Mouse (Mus musculus) T-cell, adult 2 months (primary cell): Measurements from ENCODE around the gene Ttc39a.
"Not testable (repeated sequence)": the region's sequence is repeated elsewhere in the genome, so short reads cannot be mapped to it uniquely, and the experiment has no call there.

Experiments used
- DNase-seq: peaks from one replicate; pipeline ENCODE4 v3.0.0; 2022; ENCODE audit warnings: low spot score

The Ttc39a gene

DNA sequence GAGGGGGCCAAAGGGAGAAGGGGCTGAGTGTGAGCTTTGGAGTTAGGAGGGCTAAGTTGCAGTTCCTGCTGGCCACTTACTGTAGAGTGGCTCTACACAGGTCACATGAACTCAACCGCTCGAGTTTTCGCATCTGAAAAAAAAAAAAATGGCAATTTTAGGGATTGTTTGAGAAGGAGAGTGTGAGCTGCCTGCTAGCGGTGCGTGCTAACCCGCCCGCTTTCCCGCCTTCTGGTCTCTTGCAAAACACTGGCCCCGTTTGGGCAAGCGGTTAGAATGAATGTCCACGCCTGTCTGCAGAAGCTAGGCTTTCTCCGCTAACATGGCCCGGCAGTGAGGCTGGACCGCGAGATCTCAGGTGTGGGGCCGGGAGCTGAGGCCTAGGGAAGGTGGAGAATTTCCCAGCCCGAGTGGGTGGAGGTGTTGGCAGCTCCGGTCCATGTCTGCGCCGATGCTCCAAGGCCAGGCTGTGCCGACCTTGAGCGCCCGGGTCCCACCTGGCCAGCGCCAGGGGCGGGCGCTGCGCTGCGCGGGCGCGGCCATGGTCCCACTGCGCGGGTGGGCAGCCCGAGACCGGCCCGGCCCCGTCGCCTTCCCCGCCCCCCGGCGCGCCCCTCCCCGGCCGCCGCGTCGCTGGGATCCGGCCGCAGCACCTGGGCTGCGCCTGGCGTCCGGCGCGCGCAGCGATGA lies at the start of gene Ttc39a:
Ttc39a (plus strand) TSS at position 138 of the 690 bp plus-strand sequence.
- no peak for DNase-seq

DNA sequence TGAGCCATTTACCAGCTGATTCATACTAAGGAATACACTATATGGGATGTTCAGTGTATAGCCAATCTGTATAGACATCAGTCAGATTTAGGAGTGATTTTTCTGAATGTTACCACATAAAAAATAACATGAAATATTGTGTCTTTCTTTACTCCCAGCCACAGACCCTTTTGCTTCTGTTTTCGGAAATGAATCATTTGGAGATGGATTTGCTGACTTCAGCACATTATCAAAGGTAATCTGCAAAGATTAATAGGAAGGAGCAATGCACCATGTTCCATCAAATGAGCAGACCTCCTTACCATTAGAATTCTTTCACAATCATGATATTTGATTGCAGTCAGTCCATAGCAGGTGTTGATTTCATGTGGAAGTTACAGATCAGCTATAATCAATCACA lies 28.3 kb upstream of the Ttc39a start:
- DNase-seq = no peak

DNA sequence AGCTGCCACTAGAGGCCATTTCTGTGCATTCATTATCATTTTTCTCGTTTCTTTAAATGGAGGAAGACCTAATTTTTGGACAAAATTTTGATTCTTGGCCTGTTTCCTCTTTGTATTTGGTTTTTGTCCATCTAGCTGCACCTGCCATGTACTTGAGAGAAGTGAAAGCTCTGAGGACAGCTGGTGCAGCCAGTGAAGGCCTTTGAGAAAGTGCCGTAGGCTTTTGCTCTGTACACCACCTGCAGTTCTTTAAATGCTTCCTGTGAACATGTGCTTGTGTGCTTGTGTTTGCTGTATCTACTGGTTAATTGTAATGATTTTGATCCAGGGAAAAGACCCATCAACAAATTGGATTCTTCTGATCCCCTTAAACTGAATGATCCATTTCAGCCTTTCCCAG lies 24.0 kb upstream of the Ttc39a start:
- no peak for DNase-seq

DNA sequence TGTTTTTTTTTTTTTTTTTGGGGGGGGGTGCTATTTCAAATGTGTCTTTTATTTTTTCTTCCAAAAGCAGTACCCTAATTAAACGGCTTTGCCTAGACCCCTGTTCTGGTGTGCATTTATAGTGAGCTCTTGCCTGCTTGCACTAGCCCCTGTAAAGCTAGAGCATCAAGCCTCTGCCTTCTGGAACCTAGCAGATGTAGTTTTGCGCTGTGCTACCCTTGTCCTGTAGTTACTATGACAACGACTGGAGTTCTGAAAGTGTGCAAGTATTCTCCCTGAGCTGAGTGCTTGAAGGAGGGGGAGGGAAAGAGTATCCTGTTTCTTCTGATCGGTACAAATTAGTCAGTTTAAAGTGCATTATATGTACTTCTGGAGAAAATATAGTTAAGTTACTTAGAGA lies 20.8 kb upstream of the Ttc39a start:
- no peak for DNase-seq

DNA sequence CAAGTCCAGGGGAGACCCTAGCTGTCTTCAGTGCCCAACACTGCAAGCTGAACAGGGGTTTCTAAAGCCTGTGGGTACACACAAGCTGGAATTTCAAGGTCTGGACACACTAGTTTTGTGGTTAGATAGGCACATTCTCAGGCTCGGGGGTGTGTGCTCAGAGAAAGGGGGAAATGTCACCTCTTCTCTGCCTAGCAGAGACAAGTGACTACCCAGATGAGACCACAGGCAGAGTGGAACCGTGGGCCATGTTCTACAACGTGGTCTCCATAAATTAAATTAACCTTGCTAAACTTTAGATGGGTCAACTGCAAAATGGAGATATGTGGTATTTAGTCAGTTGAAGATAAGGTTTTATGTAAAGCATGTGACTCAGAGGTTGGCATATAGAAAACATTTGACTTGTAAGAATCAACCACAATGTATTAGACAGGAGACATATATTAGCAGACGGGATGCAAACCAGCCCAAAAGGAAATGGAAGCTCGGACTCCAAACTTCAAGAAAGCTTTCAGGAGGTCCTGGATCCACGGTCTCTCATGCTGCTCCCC lies 13.1 kb upstream of the Ttc39a start:
- DNase-seq = no peak

DNA sequence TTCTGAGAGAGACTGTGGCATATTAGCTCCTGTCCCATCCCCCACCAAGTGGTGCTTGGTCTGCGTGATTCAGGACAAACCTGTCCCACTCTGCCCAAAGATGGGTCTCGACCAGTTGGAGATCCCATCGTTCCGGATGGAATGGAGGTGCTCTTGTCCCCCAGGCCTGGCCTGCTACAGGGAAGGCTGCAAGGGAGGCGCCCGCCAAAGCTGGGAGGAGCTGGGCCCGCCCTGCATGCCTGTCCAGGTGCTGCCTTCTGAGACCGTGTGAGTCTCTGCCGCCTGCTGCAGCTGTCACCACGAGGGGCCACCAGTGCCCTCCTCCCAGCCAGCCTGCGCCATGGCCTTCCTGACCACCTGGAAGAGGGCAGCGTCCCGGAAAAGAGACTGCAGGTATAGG lies 12.5 kb upstream of the Ttc39a start:
- no peak for DNase-seq

DNA sequence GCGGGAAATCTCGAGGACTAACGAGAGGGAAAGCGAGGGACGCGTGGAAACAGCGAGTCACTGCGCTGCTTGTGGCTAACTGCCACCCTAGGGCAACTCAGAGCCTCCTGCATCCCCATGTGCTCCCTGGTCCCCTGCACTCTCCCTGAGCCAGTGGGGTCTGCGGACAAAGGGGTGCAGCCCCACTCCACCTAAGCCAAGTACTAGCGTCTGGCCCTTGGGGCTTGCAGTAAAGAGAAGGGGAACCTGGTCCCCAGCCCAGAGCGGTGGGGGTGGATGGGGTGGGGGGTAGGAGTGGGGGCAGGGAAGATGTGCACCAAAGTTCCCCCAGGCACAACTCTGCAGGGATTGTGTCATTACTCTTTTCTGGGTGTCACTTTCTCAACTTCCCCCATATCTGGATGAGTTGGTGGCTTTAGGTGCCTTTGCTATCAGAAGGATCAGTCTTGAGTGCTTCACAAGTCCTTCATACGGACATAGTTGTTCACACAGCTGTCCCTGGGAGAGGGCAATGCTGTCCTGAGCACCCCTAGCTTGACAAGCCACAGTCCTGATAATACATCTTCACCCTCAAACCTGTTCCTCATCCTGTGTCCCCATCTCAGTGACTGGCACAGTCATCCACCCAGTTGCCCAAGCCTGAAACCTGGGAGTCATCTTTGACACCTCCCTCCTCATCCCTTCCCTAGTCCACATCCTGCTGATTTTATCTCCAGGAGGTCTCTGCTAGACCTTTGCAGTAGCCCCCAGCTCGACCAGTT lies 11.9 kb upstream of the Ttc39a start:
- DNase-seq = no peak

DNA sequence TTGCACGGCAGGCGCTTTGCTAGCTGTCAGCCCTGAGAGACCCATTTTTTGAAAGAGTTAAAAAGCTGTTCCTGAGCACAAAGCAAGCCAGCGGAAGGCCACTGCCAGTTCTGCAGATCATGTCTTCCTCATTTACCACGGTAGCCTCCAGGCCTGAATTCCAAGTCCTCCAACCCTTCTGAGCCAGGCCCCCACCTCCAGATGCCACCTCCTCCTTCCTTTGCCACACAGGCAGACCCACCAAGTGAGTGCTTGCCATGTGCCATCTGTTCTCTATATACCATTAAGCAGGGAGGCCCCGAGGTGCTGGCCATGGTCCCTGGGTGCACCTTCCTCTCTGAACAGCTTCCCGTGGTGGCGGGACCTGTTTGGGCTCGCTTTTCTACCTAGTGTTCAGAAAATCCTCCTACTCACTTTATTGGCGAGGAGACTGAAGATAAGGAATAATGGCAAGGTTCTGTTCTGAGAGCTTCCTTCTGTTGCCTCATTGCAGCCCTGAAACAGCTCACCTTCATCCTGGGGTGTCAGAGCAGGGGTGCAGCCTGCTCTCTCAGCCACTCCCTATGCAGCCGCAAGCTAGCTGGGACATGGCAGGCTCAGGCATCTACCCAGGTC lies 6.0 kb upstream of the Ttc39a start:
- DNase-seq = no peak

DNA sequence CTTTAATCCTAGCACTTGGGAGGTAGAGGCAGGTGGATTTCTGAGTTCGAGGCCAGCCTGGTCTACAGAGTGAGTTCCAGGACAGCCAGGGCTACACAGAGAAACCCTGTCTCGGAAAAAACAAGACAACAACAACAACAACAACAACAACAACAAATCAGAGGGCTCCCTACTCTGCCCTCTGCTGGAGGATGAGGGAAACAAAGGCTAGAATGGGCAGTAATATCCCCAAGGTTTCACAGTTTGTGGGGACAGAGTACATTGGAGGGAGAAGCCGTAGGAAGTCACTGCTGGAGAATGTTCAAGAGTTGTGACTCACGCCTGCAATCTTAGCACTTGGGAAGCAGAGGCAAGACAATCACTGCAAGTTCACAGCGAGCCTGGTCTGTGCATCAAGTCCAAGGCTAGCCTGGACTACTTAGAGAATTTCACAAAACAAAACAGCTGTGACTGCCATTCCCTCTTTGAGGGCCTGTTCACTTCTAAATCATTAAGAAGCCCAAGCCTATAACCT lies 5.2 kb upstream of the Ttc39a start:
- no peak for DNase-seq

DNA sequence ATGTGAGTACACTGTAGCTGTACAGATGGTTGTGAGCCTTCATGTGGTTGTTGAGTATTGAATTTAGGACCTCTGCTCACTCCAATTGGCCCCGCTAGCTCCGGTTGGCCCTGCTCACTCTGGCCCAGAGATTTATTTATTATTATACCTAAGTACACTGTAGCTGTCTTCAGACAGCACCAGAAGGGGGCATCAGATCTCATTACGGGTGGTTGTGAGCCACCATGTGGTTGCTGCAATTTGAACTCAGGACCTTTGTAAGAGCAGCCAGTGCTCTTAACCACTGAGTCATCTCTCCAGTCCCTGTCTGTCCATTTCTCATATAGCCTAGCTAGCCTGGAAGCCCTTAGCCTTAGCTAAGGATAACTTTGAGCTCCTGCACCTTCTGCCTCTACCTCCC lies 1.5 kb upstream of the Ttc39a start:
- not testable (repeated sequence) for DNase-seq

DNA sequence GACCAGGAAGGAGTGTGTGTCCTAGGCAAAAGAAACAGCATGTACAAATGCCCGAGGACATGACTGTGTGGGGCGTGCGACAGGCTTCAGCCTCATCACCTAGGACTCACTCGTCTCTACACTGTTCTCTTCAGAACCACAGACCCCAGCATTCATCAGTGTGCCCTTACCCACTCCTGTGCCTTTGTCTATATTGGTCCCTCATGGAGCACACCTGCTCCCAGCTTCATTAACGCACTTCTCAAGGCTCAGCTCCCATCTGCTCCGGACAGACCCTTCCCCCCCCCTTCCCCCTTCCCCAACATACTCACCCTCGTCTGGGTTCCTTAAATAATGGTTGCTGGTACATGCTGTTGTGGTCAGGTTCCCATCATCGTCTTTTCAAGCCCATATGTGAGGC lies 1.0 kb upstream of the Ttc39a start:
- no peak for DNase-seq

DNA sequence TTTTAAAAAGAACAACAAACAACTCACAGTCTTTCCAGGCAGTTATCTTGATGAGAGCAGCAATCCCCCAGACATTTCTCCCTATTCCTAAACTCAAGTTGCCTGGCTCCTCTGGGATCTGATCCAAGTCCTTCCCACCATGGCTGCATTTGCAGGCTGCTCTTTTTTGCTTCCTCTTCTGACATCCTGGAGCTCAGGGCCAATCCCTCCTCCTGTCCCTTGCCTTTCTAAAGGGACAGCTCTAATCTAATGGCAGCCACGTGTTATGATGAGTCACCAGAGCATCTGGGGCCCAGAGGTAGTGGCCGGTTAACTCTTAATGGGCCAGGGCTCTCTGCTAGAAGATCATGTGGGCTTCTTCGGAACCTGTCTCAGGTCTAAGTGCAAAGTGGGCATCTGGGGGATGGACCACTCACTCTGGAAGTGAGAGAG lies 353 bp upstream of the Ttc39a start:
- no peak for DNase-seq

DNA sequence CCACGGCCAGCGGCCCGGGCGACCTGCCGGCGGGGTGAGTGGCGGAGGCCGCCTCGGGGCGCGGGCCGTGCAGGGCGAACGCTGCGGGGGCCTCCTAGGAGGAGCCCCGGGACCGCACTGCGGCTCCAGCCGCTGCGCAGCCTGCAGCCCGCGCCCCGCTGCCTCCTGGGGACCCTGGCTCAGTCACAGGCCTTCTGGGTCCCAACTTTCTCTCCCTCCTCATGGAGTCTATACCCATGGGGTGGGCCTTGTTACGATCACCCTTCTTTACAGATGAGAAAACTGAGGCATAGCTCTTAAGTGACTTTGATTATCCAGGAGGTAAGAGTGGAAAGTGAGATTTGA lies 725 bp downstream of the Ttc39a start:
- DNase-seq = no peak

DNA sequence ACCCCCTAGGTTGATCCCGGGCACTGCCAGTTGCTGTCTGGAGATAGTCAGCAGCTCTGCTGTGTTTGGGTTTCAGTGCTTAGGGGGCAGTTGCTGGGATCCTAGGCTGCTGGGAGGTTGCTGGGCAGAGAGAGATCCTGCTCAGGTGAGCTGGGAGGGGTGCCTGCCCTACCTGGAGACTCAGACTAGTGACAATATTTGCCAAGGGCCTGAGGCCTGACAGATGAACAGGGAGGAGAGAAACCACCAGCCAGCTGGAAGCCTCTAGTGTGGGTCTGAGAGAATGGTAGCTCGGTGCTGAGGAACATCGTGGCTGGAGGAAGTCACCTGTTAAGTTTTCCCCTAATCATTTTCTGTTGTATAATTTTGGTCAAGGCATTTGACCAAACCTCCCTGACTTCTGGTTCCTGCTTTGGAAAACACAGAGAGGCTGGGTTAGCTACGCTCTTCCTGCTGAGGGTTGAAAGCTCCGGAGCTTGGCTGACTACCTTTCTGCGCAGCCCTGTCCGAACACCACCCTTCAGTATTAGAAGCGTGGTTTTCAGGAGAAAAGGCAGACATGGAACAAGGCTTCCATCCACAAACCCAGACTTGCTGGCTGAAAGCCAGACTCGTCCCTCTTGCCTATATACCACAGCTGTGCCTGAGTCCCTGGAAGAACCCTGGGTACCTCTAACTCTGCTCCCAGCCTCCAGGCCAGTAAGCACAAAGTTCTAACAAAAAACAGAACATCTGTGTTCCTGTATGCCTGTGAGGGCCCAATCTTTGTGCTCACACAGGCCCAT lies 1.5 kb downstream of the Ttc39a start:
- no peak for DNase-seq

DNA sequence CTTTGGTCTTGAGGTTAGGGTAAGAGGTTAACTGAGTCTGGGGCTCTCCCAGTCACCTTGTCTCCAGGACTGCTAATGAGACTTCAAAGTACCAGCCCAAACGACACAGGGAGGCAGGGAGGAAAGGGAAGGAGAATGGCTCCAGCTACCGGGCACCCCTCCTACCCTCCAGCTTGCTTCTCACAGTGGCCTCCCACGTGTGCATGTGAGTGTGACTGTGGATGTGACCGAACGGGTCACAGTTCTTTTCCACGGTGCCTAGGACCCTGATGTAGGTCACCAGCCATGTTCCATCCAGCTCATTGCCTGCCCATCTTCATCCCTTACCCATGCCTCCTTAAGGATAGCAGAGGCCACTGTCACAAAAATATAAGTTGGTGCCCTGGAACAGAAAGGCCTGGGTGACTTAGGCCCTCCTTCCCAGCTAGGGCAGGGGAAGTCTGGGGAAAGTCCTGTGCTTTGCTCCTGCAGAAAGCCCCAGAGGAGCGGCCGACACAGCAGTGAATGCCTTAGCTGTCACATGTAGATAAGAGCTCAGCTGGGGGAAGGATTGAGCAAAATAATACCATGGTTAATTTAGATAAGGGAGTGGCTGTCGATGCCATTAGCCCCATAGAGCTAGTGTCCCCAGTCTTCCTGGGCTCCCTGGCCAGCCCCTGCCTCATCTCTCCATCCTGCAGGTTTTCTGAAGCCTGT lies 4.4 kb downstream of the Ttc39a start:
- no peak for DNase-seq

DNA sequence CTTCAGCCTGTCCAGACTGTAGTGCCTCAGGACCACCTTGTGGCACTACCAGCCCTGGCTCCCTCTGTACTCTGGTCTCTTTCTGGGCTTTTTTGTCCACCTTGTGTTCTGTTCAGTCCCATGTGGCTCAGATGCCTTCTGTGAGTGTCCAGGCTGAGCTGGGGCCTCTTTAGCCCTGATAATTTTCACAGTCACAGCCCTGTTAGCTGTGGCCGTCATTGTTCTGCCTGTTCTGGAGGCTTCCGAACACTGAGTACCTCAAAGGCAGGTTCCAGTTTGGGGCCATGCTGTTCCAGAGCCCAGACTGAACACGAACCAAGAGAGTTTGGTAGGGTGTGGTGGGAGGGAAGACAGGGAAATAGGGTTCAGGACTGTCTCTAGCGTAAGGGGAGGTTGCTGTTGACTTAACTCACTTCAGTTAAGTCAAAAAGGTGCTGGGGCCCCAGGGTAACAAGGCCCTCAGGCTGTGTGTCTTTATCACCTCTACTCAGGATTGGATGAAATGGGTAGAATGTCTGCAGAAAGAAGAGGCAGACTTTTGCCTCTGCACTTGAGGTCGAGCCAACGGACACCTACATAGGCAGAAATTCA lies 5.0 kb downstream of the Ttc39a start:
- DNase-seq = no peak

DNA sequence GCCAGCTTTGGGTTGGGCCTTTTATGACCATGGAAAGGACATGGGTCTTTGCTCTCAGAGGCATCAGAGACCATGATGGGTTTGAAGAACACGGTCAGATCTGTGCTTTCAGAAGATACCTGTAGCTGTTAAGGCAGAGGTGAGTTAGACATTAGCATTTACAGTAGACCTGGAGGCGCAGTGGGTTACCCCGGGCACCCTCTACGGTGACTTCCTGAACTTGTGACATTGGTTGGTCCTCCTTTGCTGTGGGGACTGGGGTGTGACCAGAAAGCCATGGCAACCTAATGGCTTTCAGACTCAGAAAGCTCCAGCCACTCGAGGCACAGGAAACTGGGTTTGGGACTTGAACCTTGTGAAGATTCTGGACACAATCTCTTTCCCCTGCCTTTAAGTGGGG lies 5.8 kb downstream of the Ttc39a start:
- no peak for DNase-seq

DNA sequence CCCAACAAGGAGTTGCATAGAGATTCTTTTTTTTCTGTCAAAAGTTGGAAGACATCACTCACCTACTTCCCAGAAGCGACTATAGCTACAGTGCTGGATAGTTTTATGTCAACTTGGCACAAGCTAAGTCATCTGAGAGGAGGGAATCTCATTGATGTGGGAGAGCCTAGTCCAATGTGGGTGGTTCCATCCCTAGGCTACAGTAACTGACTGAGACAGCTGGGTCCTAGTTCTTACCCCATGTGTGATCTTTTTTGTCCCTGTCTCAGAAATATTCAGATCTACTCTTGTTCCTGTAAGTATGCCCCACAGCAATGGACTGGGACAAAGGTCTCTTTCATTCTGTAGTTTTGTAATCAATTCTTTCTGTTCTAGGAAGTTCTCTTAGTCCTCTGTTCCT lies 11.6 kb downstream of the Ttc39a start:
- DNase-seq = no peak

DNA sequence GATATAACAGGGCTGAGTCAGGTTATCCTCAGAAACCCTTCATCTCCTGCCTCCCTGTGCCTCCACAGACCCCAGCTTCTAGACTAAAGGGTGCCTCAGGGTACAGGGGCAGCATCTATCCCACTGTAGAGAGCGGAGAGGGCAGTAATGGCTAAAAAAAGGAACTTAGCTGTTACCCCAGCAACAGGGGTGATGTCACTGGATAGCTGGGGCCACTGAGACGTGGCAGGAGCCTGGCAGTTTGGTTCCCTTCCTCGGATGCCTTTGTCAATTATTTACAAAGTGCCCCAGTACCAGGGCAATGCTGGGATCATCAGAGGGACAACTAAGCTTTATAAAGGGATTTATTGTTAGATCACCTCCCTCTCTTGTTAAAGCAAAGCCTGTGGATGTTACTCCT lies 12.6 kb downstream of the Ttc39a start:
- no peak for DNase-seq

DNA sequence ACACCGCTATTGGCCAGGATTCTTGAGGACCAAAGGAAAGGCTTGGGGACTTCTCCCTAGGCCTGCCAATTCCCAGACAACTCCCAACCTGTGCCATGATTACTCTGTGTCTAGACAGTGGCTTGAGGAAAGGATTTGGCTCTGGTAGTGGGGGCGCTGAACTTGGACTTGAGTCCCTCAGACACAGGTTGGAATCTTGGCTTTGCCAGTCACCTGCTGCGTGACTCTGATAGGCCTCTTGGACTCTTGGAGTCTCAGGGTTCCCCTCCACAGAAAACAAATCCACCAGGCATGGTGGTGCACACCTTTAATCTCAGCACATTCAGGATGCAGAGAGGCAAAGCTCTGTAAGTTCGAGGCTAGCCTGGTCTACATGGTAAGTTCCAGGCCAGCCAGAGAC lies 13.1 kb downstream of the Ttc39a start:
- no peak for DNase-seq

DNA sequence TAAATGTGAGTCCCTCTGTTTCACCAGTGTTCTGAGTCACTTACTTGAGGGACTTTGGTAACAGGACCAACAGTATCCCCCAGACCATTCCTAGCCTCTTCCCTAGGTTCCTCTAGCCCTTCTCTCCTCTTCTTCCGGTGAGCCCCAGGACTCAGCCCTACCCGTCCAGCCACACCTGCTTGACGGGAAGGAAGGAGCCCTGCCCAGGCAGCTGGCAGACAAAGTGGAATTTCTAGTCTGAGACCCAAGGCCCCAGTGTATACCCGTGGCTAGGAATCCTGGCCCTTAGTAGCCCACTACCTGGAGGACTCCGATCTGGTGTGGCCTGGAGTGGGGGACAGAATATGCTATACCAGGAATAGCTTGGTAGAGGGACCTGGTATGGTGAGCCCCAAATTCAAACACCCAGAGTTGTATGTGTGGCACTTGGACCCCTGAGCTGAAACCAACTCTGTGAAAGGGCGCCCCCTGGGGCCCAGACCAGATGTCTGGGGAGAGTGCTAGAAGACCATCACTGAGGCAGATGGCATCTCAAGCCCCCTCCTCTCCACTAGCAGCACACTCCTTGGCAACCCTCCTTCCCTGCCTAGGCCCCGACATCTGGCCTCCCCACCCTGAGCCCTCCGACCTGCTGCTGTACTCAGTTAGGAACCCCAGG lies 13.8 kb downstream of the Ttc39a start:
- DNase-seq = no peak
